Mouse (Mus musculus): ENCODE data around the gene Zbtb12. TPM values are rescaled to one million over a fixed set of nuclear protein-coding genes. Genes with fewer than 3 reads are reported as not detected.
A peak's percentile ranks its signal among the peaks of the same experiment; 100 is the strongest.

Gene Zbtb12
- polyA plus RNA-seq, 1 experiment from 2014 or later, result 1.2 TPM

GRCm38 (mm10) chr17:34922939-34923338, 43.7 kb downstream of the Zbtb12 start:
- 41% methylated on average over 6 of the region's 6 CpGs for WGBS
- H3K4me2 ChIP-seq, result no peak overlapping the region
- H3K27ac ChIP-seq (ENCODE audit: low read depth), result no peak overlapping the region
- H3K9ac ChIP-seq, result no peak overlapping the region
- no peaks in the 10 kb centered on the region for H3K9me3 ChIP-seq (ENCODE audit: low read depth, low read length)
- H3K36me3 ChIP-seq (ENCODE audit: insufficient read depth), result no peaks in the 10 kb centered on the region
- DNase-seq (no peak), ATAC-seq (ENCODE audit: insufficient read depth) (no peak)
- no peak overlapping the region for H3K4me3 ChIP-seq (ENCODE audit: low read depth, low read length)
- peak; percentile 28 for TF ChIP-seq CTCF (IDR thresholded peaks at IDR 0.05; ENCODE audit: low read depth)
- no peaks in the 10 kb centered on the region for H3K27me3 ChIP-seq (ENCODE audit: insufficient read depth, low read length)
- no peaks in the 10 kb centered on the region for H3K4me1 ChIP-seq (ENCODE audit: insufficient read depth)

DNA sequence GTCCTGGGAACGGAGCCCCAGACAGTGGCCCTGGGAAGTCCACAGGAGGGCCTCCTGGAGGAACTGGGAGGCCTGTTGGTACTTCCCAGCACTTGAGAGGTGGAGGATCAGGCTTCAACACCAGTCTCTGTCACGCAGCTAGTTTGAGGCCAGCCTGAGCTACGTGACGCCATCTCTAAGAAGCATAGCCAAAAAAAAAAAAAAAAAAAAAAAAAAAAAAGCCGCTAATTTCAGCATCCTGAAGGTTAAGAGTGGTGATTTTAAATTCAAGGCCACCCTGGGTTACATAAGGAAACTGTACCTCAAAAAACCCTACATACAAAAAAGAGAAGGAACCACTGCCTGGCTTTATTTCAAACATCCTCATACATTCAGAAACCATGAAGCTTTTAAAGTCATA, 45.0 kb downstream of the Zbtb12 start:
- Histone ChIP-seq H3K9me3 (ENCODE audit: low read depth, low read length) (no peaks in the 10 kb centered on the region), H3K4me3 (ENCODE audit: low read depth, low read length) (no peak overlapping the region), H3K4me2 (no peak overlapping the region), H3K27ac (ENCODE audit: low read depth) (no peak overlapping the region), H3K9ac (no peak overlapping the region; the same call in 1 of the 2 replicates), H3K4me1 (ENCODE audit: insufficient read depth) (no peaks in the 10 kb centered on the region), H3K27me3 (ENCODE audit: insufficient read depth, low read length) (no peaks in the 10 kb centered on the region), H3K36me3 (ENCODE audit: insufficient read depth) (no peaks in the 10 kb centered on the region)
- no peak for ATAC-seq (ENCODE audit: insufficient read depth)
- DNase-seq, result no peak
- no peak for TF ChIP-seq CTCF (IDR thresholded peaks at IDR 0.05; ENCODE audit: low read depth)
- WGBS, result 61% methylated on average over 5 of the region's 5 CpGs

- Histone ChIP-seq H3K4me1 (ENCODE audit: insufficient read depth) (0 out of 2 replicates have a peak, but pooled peaks cover 3% of the 10 kb centered on the region), H3K4me2 (no peak overlapping the region), H3K4me3 (ENCODE audit: low read depth, low read length) (no peak overlapping the region), H3K9me3 (ENCODE audit: low read depth, low read length) (no peaks in the 10 kb centered on the region), H3K27ac (ENCODE audit: low read depth) (no peak overlapping the region), H3K27me3 (ENCODE audit: insufficient read depth, low read length) (no peaks in the 10 kb centered on the region), H3K9ac (no peak overlapping the region), H3K36me3 (ENCODE audit: insufficient read depth) (no peaks in the 10 kb centered on the region)
- DNase-seq (no peak), ATAC-seq (ENCODE audit: insufficient read depth) (no peak)
- 69% methylated on average over 18 of the region's 18 CpGs for WGBS
- TF ChIP-seq CTCF (IDR thresholded peaks at IDR 0.05; ENCODE audit: low read depth), result no peak
Measured at GRCm38 (mm10) chr17:34927306-34928019, 48.2 kb downstream of the Zbtb12 start.

DNA sequence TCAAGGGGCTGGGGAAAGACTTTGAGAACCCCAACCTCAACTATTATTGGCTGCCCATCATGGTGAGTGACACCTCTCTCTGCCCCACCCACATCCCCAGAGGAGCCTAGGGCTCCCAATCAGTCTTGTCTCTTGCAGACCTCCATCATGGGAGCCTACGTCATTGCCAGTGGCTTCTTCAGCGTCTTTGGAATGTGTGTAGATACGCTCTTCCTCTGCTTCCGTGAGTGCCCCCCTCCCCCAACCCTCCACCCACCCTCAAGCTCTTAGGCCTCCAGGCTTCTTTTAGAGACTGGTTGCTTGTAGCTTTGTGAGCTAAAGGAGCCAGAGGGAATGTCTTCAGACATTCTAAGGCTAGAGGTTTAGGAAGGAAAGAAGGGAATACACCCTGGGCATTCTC, 49.6 kb downstream of the Zbtb12 start:
- no peak for TF ChIP-seq CTCF (IDR thresholded peaks at IDR 0.05; ENCODE audit: low read depth)
- Histone ChIP-seq H3K9me3 (ENCODE audit: low read depth, low read length) (no peaks in the 10 kb centered on the region), H3K9ac (no peak overlapping the region; the same call in 1 of the 2 replicates), H3K4me1 (ENCODE audit: insufficient read depth) (0 out of 2 replicates have a peak, but pooled peaks cover 3% of the 10 kb centered on the region), H3K4me3 (ENCODE audit: low read depth, low read length) (no peak overlapping the region), H3K27ac (ENCODE audit: low read depth) (no peak overlapping the region), H3K4me2 (no peak overlapping the region), H3K36me3 (ENCODE audit: insufficient read depth) (no peaks in the 10 kb centered on the region), H3K27me3 (ENCODE audit: insufficient read depth, low read length) (no peaks in the 10 kb centered on the region)
- 28% methylated on average over 4 of the region's 4 CpGs for WGBS
- ATAC-seq (ENCODE audit: insufficient read depth) (no peak), DNase-seq (no peak)

DNA sequence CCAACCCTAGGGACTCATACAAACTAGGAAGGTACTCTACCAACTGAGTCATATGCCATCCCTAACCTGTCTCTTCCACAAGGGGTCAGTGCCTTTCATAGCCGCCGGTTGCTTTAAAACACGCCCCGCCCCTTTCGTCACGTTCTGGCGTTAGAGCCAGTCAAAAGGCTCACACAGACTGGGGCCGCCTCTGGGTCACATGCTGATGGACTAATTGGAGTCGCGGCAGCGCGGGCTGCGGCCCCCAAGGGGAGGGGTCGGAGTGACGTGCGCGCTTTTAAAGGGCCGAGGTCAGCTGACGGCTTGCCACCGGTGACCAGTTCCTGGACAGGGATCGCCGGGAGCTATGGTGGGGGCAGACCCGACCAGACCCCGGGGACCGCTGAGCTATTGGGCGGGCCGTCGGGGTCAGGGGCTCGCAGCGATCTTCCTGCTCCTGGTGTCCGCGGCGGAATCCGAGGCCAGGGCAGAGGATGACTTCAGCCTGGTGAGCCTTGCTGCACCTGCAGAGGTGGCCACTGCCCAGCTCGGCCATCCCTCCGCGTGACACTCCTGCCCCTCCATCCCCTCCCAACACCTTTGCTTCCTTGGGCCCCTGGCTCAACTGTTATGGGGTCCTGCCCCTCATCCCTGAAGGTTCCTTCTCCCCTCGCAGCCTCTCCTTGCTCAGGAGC, 51.9 kb downstream of the Zbtb12 start, which contains the start of gene Neu1:
TSS of gene Neu1 (plus strand) at position 193 of the 674 bp plus-strand sequence.
- H3K27ac ChIP-seq (ENCODE audit: low read depth), result peak within 1 kb of the TSS; percentile 9; the same call in 1 of the 2 replicates
- WGBS, result under 1% methylated on average over 38 of the region's 38 CpGs
- no peaks in the 10 kb centered on the region for H3K27me3 ChIP-seq (ENCODE audit: insufficient read depth, low read length)

GRCm38 (mm10) chr17:34931735-34932098, 52.4 kb downstream of the Zbtb12 start:
- no peak for TF ChIP-seq CTCF (IDR thresholded peaks at IDR 0.05; ENCODE audit: low read depth)
- Histone ChIP-seq H3K9ac (peak overlapping the region; percentile 69), H3K27me3 (ENCODE audit: insufficient read depth, low read length) (no peaks in the 10 kb centered on the region), H3K4me2 (peak overlapping the region; percentile 98), H3K4me1 (ENCODE audit: insufficient read depth) (0 out of 2 replicates have a peak, but pooled peaks cover 3% of the 10 kb centered on the region), H3K27ac (ENCODE audit: low read depth) (peak overlapping the region; percentile 9; the same call in 1 of the 2 replicates), H3K36me3 (ENCODE audit: insufficient read depth) (peaks cover 4% of the 10 kb centered on the region; the same call in 1 of the 2 replicates), H3K4me3 (ENCODE audit: low read depth, low read length) (peak overlapping the region; percentile 62), H3K9me3 (ENCODE audit: low read depth, low read length) (no peaks in the 10 kb centered on the region)
- DNase-seq, result peak; percentile 24
- 7% methylated on average over 14 of the region's 14 CpGs for WGBS
- ATAC-seq (ENCODE audit: insufficient read depth), result peak; percentile 26; the same call in 1 of the 2 replicates

More for the DNA sequence above, 51.9 kb downstream of the Zbtb12 start, which contains the start of gene Neu1:
- peak within 1 kb of the TSS; percentile 98 for H3K4me2 ChIP-seq
- 0 out of 2 replicates have a peak, but pooled peaks cover 3% of the 10 kb centered on the region for H3K4me1 ChIP-seq (ENCODE audit: insufficient read depth)
- peak within 1 kb of the TSS; percentile 69 for H3K9ac ChIP-seq
- H3K36me3 ChIP-seq (ENCODE audit: insufficient read depth), result peaks cover 4% of the 10 kb centered on the region; the same call in 1 of the 2 replicates
- H3K4me3 ChIP-seq (ENCODE audit: low read depth, low read length), result peak within 1 kb of the TSS; percentile 62
- DNase-seq (peak; percentile 99), ATAC-seq (ENCODE audit: insufficient read depth) (peak; percentile 97)
- H3K9me3 ChIP-seq (ENCODE audit: low read depth, low read length), result no peaks in the 10 kb centered on the region
- peak; percentile 79 for TF ChIP-seq CTCF (IDR thresholded peaks at IDR 0.05; ENCODE audit: low read depth)

DNA sequence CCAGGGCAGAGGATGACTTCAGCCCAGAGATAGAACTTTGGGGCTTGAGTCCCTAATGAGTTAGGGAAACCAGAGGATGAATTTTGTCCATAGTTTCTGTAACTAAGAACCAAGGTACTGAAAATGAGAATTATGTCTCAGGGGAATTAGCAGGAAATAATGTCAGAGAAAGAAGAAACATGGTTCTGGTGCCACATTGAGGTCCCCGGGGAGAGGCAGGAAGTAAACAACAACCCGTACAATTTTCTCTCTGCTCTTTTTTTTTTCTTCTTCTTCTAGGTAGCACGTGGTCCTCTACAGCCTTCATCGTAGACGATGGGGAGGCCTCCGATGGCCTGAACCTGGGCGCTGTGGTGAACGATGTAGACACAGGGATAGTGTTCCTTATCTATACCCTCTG, 53.0 kb downstream of the Zbtb12 start:
- 70% methylated on average over 8 of the region's 8 CpGs for WGBS

More for the DNA sequence above, 53.0 kb downstream of the Zbtb12 start:
- H3K36me3 ChIP-seq (ENCODE audit: insufficient read depth), result peaks cover 4% of the 10 kb centered on the region; the same call in 1 of the 2 replicates
- TF ChIP-seq CTCF (IDR thresholded peaks at IDR 0.05; ENCODE audit: low read depth), result no peak
- H3K27me3 ChIP-seq (ENCODE audit: insufficient read depth, low read length), result no peaks in the 10 kb centered on the region
- no peaks in the 10 kb centered on the region for H3K9me3 ChIP-seq (ENCODE audit: low read depth, low read length)
- peak overlapping the region; percentile 69 for H3K9ac ChIP-seq
- 0 out of 2 replicates have a peak, but pooled peaks cover 3% of the 10 kb centered on the region for H3K4me1 ChIP-seq (ENCODE audit: insufficient read depth)
- no peak for ATAC-seq (ENCODE audit: insufficient read depth)
- H3K4me2 ChIP-seq, result peak overlapping the region; percentile 98
- H3K4me3 ChIP-seq (ENCODE audit: low read depth, low read length), result peak overlapping the region; percentile 62
- no peak overlapping the region for H3K27ac ChIP-seq (ENCODE audit: low read depth)
- DNase-seq, result no peak
